Comparison of ENCODE assay signal across 8 mouse cellular contexts in genomic region chr4:48540576-48541111, GRCm38 (mm10). TPM values are rescaled to one million over a fixed set of nuclear protein-coding genes. Genes with fewer than 3 reads are reported as not detected.
DNase-seq lines count a peak whose midpoint lies in the region; ATAC-seq and TF ChIP-seq lines count a peak whose summit lies in the region.

No protein-coding gene starts in this region.

- no peaks in the 10 kb centered on the region for H3K4me1 ChIP-seq in erythroblast, embryonic 14.5 days (ENCODE audit: control insufficient read depth)
- H3K4me1 ChIP-seq in kidney, embryonic 15.5 days: peaks cover 40% of the 10 kb centered on the region
- H3K4me1 ChIP-seq in stomach, postnatal 0 days (replicated peaks; ENCODE audit: control insufficient read depth, insufficient read depth): no peaks in the 10 kb centered on the region; the same call in none of the 2 replicates

- no peak for ATAC-seq in erythroblast, adult 5-6 weeks (replicated peaks; ENCODE audit: low FRiP score, poor library complexity, severe bottlenecking)
- peak; percentile 16 for ATAC-seq in common myeloid progenitor, adult 5-6 weeks (replicated peaks; ENCODE audit: low read depth, poor library complexity, severe bottlenecking)
- ATAC-seq in kidney, embryonic 15.5 days (replicated peaks; ENCODE audit: low FRiP score): peak; percentile 72
- ATAC-seq in megakaryocyte progenitor cell, adult 5-6 weeks (replicated peaks; ENCODE audit: poor library complexity): 0 out of 2 replicates have a peak, but pooled peaks have one; percentile 8
- ATAC-seq in stomach, postnatal 0 days (ENCODE audit: low FRiP score, low TSS enrichment): peak; percentile 70

- H3K4me2 ChIP-seq in kidney, embryonic 15.5 days: peak overlapping the region; percentile 81
- H3K4me2 ChIP-seq in stomach, postnatal 0 days (replicated peaks; ENCODE audit: low read depth): peak overlapping the region; percentile 76

- H3K36me3 ChIP-seq in erythroblast, embryonic 14.5 days (ENCODE audit: control insufficient read depth): no peaks in the 10 kb centered on the region
- no peaks in the 10 kb centered on the region for H3K36me3 ChIP-seq in kidney, embryonic 15.5 days
- no peaks in the 10 kb centered on the region for H3K36me3 ChIP-seq in stomach, postnatal 0 days (ENCODE audit: control insufficient read depth, insufficient read depth, low read length)

- H3K9me3 ChIP-seq in erythroblast, embryonic 14.5 days (ENCODE audit: control insufficient read depth, low read length): no peaks in the 10 kb centered on the region
- no peaks in the 10 kb centered on the region for H3K9me3 ChIP-seq in kidney, embryonic 15.5 days (replicated peaks)
- H3K9me3 ChIP-seq in stomach, postnatal 0 days (ENCODE audit: control insufficient read depth, low read length): no peaks in the 10 kb centered on the region

- under 1% methylated on average over 32 of the region's 50 CpGs for WGBS in kidney, embryonic 15.5 days
- 2% methylated on average over 35 of the region's 50 CpGs for WGBS in stomach, postnatal 0 days

- TF ChIP-seq CTCF in stomach, postnatal 0 days (IDR thresholded peaks at IDR 0.05; ENCODE audit: low read depth): no peak

- peak overlapping the region; percentile 93 for H3K27ac ChIP-seq in kidney, embryonic 15.5 days
- H3K27ac ChIP-seq in stomach, postnatal 0 days (replicated peaks): peak overlapping the region; percentile 88

- no peak for TF ChIP-seq EP300 in stomach, postnatal 0 days (optimal IDR thresholded peaks at IDR 0.05)

- peaks cover 48% of the 10 kb centered on the region for H3K27me3 ChIP-seq in erythroblast, embryonic 14.5 days (ENCODE audit: control insufficient read depth)
- H3K27me3 ChIP-seq in kidney, embryonic 15.5 days: no peaks in the 10 kb centered on the region
- no peaks in the 10 kb centered on the region for H3K27me3 ChIP-seq in stomach, postnatal 0 days (ENCODE audit: control insufficient read depth, insufficient read depth, low read length)

- peak overlapping the region; percentile 88 for H3K9ac ChIP-seq in kidney, embryonic 15.5 days
- peak overlapping the region; percentile 94 for H3K9ac ChIP-seq in stomach, postnatal 0 days (ENCODE audit: low read length)

- DNase-seq in ES-CJ7 (ENCODE audit: low read depth, low spot score): peak; percentile 59
- peak; percentile 36 for DNase-seq in heart, adult 8-10 months (ENCODE audit: low spot score)
- peak; percentile 56 for DNase-seq in stomach, postnatal 0 days (ENCODE audit: low spot score)

- H3K4me3 ChIP-seq in erythroblast, embryonic 14.5 days (replicated peaks): peak overlapping the region; percentile 44
- H3K4me3 ChIP-seq in kidney, embryonic 15.5 days (replicated peaks): peak overlapping the region; percentile 70
- peak overlapping the region; percentile 70 for H3K4me3 ChIP-seq in stomach, postnatal 0 days (ENCODE audit: low read depth, low read length)

RNA-seq across cellular contexts. Expression of gene Msantd3, which starts 0.9 kb away (rescaled TPM):
- not detected in 2 replicates for polyA plus RNA-seq in erythroblast, embryonic 14.5 days (2012)
- 3.7 and 15.5 TPM in 2 replicates for total RNA-seq in erythroblast, adult 5-6 weeks (2015; ENCODE audit: low replicate concordance)
- 3.7 and 13.7 TPM in 2 replicates for total RNA-seq in erythroblast, adult 5-6 weeks (2017; ENCODE audit: low replicate concordance)
- total RNA-seq in common myeloid progenitor, adult 5-6 weeks (2017): 14.1 and 16.9 TPM in 2 replicates
- total RNA-seq in heart, adult 8-10 months (2022): 10 to 100 TPM; 15.8 to 22.8 (median 19.3) TPM
- polyA plus RNA-seq in kidney, embryonic 15.5 days (2015; fragmentation: Nextera tagmentation; extraction: Ambion mirVana): 31.9 and 33.4 TPM in 2 replicates
- total RNA-seq in megakaryocyte progenitor cell, adult 5-6 weeks (2015): 55.1 and 62.9 TPM in 2 replicates
- total RNA-seq in megakaryocyte progenitor cell, adult 5-6 weeks (2017): 59.6 and 68.9 TPM in 2 replicates
- 11.0 and 11.4 TPM in 2 replicates for polyA plus RNA-seq in stomach, postnatal 0 days (2015; fragmentation: Nextera tagmentation; extraction: Ambion mirVana)

RNA-seq across cellular contexts. Expression of gene Tmeff1, which starts 44.3 kb away (rescaled TPM):
- 0.05 TPM in 1 of 2 replicates, not detected in the other for polyA plus RNA-seq in erythroblast, embryonic 14.5 days (2012)
- total RNA-seq in erythroblast, adult 5-6 weeks (2015; ENCODE audit: low replicate concordance): not detected in 2 replicates
- total RNA-seq in erythroblast, adult 5-6 weeks (2017; ENCODE audit: low replicate concordance): not detected in 2 replicates
- not detected in 2 replicates for total RNA-seq in common myeloid progenitor, adult 5-6 weeks (2017)
- total RNA-seq in heart, adult 8-10 months (2022): 10 to 100 TPM in 2 of 4 experiments, 1 to 10 TPM in 2; 7.1 to 12.0 (median 9.5) TPM
- 53.8 and 57.1 TPM in 2 replicates for polyA plus RNA-seq in kidney, embryonic 15.5 days (2015; fragmentation: Nextera tagmentation; extraction: Ambion mirVana)
- 0.20 TPM in 1 of 2 replicates, not detected in the other for total RNA-seq in megakaryocyte progenitor cell, adult 5-6 weeks (2015)
- 0.12 and 0.91 TPM in 2 replicates for total RNA-seq in megakaryocyte progenitor cell, adult 5-6 weeks (2017)
- polyA plus RNA-seq in stomach, postnatal 0 days (2015; fragmentation: Nextera tagmentation; extraction: Ambion mirVana): 16.7 and 16.8 TPM in 2 replicates
